ENCODE assay signal across 8 mouse cellular contexts in genomic region chr1:194619353-194620244, GRCm38 (mm10). TPM values are rescaled to one million over a fixed set of nuclear protein-coding genes. Genes with fewer than 3 reads are reported as not detected.
DNase-seq lines count a peak whose midpoint lies in the region; ATAC-seq lines count a peak whose summit lies in the region.

No protein-coding gene starts in this region.

- peak; percentile 74 for DNase-seq in adrenal gland, adult 8-10 months
- DNase-seq in embryo, embryonic 10.5 days (ENCODE audit: low spot score) = peak; percentile 85
- DNase-seq in gastrocnemius, postnatal 10 days = peak; percentile 84
- DNase-seq in induced T-regulatory cell, adult 2 months (ENCODE audit: low read depth) = peak; percentile 2
- peak; percentile 81 to 91 for DNase-seq in left cerebral cortex, adult 9 months (ENCODE audit: low spot score in 2 of 2)
- peak; percentile 92 for DNase-seq in right cerebral cortex, postnatal 25 days
- peak; percentile 76 for DNase-seq in urinary bladder, postnatal 25 days (ENCODE audit: low spot score)

- ATAC-seq in megakaryocyte, adult 5-6 weeks (ENCODE audit: poor library complexity, severe bottlenecking) = peak; percentile 53

RNA-seq across cellular contexts. Expression of gene Plxna2, which starts 1.6 kb away (rescaled TPM):
- 10 to 100 TPM in 2 of 4 experiments, 1 to 10 TPM in 2; 7.6 to 13.4 (median 10.7) TPM for total RNA-seq in adrenal gland, adult 8-10 months (2022)
- total RNA-seq in gastrocnemius, postnatal 10 days (2021) = 10 to 100 TPM; 15.8 to 20.0 TPM
- not detected in 2 replicates for total RNA-seq in megakaryocyte, adult 5-6 weeks (2015)
- 0.18 TPM in 1 of 2 replicates, not detected in the other for total RNA-seq in megakaryocyte, adult 5-6 weeks (2017)

Comparison
In these comparisons a context has a peak if more than half of its experiments do, and no peak if none do; other contexts are left out.
1. Peak in every context shown above with its lines: DNase-seq and ATAC-seq.
2. DNase-seq: peak in every context shown above with its lines; median percentile 92 in right cerebral cortex, postnatal 25 days; 86 in left cerebral cortex, adult 9 months; 85 in embryo, embryonic 10.5 days; 84 in gastrocnemius, postnatal 10 days; 76 in urinary bladder, postnatal 25 days; 74 in adrenal gland, adult 8-10 months; 2 in induced T-regulatory cell, adult 2 months.
3. RNA of gene Plxna2, which starts 1.6 kb away (total RNA-seq): 15.8 to 20.0 TPM in gastrocnemius, postnatal 10 days and 7.6 to 13.4 TPM in adrenal gland, adult 8-10 months; 0.18 TPM in megakaryocyte, adult 5-6 weeks; every median in the first group is over 4 times any median in the second.